Mouse (Mus musculus) 416B (cell line): ENCODE data around the gene Mpp4.

Experiments used
- DNase-seq: peaks from one replicate; pipeline ENCODE4 v3.0.0; 2011; ENCODE audit warnings: low read depth

Mpp4 gene

DNA sequence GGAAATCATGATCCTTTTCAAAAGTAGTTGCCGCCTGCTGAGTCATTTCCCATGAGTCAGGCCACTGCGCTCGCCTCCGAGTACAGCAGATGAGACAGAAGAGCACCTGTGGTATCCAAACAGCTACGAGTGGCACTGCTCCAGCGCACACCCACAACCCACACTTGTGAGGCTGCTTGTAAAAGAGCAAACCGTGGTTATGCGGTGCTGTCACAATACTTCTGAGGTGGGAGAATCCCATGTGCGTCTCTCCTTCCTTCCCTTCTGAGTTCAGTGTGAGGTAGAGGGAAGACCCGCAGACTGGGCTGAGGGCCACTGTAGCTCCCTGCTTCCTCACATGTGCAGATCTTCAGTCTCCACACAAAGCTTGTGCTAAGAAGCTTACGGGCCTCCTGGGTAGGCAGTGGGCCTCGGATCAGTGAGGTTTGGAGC lies at the start of gene Mpp4:
TSS of gene Mpp4 (minus strand) at position 360 of the 432 bp plus-strand sequence.
- peak; percentile 97 for DNase-seq

DNA sequence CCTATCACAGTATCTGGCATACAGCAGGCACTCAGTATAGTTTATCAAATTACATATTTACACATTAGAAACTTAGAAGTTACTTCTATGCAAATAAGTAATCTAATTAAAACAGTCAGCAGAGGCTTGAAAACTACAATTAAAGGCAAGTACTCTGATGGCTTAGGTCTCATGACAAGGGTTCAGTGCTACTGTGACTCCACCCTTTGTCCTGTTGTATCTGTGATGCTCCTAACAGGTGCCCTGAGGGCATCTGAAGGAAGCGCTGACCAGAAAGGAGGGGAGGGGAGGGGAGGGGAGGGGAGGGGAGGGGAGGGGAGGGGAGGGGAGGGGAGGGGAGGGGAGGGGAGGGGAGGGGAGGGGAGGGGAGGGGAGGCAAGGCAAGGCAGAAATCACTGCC lies 49.8 kb upstream of the Mpp4 start:
- no peak for DNase-seq

DNA sequence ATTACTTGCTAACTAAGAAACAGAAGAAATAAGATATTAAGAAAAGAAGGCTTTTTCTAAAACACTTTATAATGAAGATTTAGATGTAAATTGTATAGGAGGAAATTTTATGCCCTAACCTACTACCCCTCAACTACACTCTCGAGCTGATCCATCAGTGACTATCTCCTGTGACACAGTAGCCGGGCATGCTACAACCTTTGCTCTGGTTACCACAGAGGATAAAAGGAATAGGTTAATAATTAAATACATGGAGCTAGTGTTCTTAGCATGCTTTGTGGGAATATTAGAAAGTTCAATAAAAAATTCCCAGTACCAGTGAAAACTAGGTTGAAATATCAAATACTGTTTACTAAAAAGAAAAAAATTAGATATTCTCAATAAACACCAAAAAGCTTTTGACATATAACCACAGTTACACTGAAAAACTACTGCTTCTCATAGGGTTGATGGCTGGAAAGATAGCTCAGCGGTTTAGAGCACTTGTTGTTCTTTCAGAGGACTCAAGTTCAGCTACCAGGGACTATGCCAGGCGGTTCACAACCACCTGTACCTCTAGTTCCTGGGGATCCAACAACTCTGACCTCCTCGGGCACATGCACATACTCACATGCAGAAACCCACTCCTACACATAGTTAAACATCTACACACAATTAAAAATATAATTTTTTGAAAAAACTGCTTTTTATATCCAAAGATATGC lies 49.0 kb upstream of the Mpp4 start:
- DNase-seq, result no peak

DNA sequence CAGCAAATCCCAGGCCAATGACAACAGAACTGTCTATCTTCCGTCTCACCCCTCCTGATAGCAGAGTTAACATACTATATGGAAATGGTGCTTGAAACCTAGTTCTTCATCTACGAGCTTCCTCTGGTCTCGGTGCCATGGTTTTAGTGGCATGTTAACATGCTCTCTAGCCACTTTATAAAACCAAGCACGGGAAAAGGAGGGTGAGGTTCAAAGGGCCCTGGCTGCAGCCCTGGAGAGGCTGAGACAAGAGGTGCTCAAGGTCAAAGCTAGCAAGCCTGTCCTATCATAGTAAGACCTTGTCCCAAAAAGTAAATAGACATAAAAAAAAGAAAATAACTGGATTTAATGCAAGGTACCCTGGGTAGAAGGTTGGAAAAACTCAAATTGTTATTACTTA lies 48.5 kb upstream of the Mpp4 start:
- DNase-seq, result no peak

DNA sequence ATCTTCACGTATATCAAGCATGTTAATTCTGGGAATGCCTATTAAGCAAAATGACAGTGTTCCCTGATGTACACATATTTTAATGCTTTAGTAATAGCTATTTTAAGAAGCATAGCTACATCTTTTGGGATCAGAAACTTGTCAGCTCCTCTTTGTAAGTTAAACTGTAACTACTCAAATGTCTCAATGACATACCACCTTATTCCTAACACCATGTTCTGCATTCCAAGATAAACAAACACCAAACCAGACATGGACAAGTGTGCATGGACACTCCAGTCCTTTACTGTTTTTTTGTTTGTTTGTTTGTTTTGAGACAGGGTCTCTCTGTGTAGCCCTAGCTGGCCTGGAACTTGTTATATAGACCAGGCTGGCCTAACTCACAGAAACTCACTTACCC lies 45.1 kb upstream of the Mpp4 start:
- no peak for DNase-seq

DNA sequence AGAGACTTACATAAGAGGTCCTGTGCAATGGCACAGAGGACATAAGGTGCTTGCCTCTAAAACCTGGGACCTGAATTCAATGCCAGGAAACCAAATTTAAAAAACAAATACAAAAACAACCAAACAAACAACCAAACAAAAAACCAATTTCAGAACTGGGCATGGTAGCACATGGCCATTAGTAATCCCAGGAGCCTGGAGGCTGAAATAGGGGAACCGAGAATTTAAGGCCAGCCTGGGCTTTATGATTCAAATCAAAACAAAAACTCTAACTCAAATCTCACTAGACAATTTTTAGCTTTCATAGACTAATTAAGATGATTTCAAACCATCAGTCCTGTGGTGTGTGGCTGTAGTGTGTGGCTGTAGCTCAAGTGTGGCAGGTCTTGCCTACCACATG lies 41.3 kb upstream of the Mpp4 start:
- no peak for DNase-seq

DNA sequence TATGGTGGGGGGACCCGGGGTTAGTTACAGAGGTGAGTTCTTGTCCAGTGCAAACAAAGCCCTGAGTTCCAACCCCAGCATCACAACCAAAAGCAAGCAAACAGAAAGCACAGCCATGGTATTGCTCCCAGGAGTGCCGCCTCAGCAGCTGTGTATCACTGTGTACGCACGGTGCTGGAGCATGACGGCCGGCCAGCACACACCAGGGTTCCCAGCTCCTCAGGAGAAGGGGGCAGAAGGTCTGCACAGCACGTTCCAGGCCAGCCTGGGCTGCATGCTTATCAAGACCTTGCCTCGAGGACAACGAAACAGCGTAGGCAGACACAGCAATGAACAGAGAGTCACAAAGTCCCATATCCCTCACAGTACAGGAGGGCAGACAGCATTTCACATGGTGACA lies 39.2 kb upstream of the Mpp4 start:
- no peak for DNase-seq

DNA sequence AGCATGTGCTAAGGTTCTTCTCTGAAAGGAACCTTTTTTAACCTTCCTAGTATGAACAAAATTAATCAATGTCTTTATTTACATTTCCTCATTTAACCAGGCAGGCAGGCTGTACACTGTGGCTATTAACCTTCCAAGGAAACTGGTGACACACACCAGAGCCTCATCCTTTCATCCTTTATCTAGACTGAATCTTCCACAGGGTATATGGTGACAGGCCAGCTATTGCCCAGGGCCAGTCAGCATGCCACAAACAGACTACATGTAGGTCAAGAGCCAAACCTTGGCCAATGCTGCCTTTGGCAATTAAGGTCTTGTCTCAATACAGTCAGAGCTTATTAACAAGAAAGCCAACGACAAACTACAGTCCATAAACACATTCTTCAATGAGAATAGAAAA lies 38.4 kb upstream of the Mpp4 start:
- no peak for DNase-seq

DNA sequence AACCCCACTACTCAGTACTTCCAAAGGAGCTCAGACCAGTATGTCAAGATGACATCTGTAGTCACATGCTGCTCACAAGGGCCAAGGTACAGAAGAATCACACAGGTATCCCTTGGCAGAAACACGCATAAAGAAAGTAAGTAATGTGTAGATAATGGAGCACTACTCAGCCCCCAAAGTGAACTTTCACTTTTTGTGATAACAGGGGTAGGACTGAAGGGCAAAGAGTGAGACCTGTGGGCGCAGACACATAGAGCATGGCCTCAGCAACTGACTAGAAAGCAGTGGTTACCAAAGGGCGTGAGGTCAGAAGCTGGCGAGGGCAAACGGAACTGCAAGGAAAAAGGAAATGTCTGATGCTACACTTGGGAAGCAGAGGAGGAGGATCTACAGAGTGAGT lies 37.8 kb upstream of the Mpp4 start:
- no peak for DNase-seq

DNA sequence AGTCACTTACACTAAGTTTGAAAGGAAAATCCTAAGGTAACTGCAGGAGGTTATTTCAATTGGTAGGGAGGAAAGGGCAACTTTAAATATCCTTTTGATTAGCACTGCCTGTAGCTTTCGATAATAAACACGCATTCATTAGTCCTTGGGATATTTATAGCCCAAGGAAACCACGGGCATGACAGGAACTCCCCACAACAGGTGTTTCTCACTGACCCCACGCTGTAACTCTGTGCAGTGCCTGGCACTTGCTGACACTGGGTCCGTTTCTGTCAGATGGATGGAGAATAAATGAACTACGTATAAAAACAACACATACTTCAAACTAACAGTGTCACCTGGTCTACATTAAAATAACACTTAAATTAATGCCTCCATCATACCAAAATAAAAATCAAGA lies 31.8 kb upstream of the Mpp4 start:
- DNase-seq, result peak; percentile 48

DNA sequence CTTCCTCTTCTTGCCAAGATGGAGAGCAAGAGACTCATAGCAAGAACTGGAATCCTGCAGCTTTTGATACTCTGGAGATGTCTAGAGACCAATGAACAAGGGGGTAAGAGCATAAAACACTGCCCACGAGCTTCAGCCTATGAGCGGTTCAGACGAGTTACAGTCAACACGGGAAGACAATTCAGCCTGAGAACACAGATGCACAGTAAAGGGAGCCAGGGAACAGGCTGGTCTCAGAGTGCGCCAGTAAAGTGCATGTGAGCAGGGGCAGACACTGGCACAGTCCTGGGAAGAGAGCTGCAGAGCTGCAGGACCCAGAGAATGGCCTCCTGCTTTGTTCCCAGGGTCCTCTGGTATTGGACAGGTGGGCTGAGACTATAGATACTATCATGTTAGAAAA lies 24.6 kb upstream of the Mpp4 start:
- no peak for DNase-seq

DNA sequence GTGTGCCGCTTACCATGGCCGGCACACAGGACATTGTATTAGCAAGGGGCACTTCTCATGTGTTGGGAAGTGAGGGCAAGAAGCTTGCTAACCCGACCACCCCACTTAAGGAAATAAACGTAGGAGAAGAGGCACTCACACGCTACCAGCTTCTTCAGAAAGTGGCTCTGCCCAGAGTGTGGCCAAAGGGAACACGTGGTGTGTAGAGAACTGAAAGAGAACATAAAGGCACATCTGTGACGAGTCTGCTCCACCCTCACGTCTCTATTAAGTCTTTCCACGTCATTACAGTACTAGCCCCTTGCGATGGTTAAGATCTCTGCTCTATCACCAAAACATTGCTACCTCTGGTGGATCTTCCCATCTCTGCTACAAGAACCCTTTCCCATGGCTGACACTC lies 23.1 kb upstream of the Mpp4 start:
- no peak for DNase-seq

DNA sequence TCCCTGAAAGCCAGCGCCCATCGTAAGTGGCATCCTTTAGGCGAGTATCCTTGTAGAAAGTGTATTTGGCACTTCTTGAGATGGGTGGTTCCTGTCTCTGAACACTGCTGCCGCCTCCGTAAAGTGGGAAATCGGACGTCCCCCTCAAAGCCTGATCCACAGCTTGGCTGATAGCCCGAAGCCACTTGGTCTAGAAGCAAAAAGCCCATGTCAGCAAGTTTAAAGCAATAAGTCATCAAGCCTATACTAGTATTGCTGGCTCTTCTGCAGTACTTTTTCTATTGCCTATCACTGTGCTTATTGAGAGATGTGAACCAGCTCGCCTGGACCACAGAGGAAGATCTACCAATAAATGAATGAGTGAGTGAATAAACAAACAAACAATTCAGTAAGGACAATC lies 22.2 kb upstream of the Mpp4 start:
- no peak for DNase-seq

DNA sequence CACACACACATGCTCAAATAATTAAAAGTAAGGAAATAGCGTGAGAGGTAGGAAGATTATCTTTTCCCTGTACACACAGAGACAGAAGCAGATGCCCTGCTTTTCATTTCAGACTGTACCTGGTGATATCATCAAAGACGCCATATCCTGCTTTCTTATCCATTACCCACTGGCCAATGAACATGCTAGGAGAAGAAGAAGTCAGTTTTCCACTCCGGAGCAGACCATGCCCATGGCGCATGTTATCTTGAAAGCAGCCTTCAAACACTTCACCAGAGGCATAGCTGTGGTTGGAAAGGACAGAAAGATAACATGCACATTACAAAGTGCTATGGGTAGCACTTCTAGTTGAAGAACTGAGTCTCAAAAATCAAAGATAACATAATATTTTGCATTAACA lies 19.9 kb upstream of the Mpp4 start:
- DNase-seq, result no peak

DNA sequence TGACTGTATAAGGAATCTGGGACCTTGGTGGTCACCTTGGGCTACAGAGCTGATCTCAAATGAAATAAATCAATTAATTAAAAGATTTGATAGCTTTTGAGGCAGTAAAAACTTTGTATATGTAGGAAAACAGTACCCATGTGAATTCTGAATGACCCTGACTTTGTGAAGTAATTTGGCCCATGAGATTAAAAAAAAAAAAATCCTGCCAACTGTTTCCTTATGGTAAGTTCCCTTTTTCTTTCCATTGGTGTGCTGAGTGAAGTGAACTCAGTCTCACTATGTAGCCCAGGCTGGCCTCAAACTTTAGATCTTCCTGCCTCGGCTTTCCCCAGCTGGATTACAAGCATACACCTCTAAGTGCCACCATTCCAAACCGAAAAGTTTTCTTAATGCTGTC lies 19.2 kb upstream of the Mpp4 start:
- DNase-seq, result no peak

DNA sequence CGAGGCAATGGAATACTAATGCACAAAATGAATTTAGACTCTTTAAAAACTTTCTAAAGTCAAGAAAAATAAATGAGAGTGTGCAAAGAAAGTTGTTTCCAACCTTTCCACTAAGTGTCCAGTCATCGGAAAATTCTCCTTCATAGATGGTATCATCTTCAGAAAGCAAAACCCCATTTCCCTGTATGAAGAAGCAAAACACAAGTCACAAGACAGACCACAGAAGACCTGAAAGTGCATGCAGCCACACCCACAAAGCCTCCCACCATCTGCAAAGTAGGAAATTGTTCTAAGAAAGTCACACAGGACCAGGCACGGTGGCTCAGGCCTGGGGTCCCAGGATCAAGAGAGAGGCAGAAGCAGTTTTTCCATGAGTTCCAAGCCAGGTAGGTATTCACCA lies 16.8 kb upstream of the Mpp4 start:
- DNase-seq, result no peak

DNA sequence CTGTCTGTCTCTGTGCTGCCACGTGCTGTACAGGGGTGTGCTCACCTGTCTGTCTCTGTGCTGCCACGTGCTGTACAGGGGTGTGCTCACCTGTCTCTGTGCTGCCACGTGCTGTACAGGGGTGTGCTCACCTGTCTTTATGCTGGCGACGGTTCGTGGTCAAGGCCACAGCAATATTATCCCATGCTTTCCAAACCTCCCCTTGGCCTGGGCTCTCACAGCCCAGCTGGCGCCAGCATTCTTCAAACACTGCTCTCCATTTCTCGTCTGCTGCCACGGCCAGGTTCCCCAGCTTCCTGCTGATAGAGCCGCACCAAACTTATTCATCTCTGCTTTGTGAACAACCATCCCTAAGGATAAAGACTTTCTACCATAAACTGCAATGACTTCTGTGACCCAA lies 15.2 kb upstream of the Mpp4 start:
- DNase-seq, result no peak

DNA sequence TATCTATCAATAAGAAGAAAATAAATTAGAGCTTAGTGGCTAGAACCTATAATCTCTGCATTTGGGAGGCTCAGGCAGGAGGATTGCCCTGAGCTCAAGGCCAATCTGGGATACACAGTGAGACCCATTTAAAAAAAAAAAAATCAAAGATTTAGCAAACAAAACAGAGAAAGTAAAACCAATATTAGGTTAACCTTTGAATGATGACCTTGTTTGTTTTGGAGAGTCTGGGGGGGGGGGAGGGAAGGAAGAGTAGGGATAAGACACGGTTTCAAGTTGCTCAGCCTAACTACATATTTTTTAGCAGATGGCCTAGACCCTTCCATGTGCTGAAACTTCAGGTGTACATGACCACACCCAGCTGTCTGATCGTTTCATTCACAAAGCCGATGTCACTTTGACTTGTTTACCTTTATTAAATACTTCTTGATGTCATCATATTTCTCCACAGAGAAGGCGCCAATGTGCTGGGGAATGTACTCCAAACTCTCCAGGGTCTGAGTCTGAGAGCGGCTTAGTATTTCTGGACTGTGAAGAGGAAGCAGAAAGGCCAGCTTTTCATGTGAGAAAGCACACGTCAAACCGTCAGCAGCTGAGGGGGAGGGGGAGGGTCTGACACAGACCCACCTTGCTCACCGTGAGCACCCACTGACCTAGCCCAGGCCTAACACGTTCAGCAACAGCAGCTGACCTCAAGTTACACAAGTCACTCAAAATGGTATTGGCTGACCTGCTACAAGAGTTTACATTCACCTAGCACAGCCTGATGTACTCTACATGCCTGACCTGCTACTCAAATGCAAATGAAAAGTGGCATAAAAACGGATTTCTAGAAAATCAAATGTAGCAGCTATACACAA lies 11.6 kb upstream of the Mpp4 start:
- no peak for DNase-seq

DNA sequence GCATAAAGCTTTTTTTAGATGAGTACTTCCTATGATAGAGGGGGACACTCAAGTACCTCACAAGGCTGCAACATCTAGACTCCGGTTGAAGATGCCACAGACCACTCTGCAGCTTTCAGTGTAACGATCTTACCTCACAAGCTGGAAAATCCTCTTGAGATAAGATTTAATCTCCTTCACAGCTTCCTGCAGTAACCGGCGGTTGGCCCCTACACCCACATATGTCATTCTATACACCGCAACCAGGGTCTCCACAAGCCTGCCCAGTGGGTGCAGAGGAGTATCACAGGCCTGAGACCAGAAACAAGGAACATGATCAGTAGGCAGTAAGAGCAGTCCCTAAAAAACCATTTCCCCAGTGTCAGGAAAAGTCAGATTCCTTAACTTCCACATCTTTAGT lies 9.8 kb upstream of the Mpp4 start:
- DNase-seq, result peak; percentile 91

DNA sequence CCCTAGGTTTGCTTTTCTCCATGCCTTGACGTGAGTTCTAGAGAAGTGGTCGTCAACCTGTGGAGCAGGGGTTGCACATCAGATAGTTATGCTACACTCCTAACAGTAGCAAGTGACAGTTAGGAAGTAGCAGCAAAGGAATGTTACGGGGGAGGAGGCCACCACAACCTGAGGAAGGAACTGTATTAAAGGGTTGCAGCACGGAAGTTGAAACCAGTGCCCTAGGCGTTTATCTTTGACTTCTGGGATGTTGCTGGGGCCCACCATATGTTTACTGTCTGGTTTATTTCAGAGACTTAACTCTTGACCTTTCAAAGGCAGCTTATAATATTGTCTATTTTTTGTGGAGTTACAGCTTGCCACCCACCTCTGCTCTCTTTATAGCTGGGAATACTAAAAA lies 8.7 kb upstream of the Mpp4 start:
- peak; percentile 65 for DNase-seq

DNA sequence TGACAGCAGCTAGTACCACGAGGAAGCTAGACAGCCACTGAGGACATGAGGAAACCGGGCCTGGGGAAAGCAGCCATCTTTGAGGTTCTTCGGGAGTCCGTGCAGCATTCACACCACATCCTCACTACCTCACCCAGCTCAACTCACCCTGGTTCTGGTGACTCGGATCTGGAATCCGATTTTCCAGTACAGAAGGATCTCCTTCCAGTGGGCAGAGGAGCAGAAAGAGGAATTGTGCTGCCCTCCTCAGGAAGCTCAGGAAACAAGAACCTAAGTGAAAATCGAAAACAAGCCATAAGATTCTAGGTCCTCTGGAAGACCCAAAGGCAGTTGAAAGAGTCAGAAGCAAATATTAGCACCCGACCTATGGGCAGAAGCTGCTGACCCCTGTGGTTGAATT lies 7.1 kb upstream of the Mpp4 start:
- no peak for DNase-seq

DNA sequence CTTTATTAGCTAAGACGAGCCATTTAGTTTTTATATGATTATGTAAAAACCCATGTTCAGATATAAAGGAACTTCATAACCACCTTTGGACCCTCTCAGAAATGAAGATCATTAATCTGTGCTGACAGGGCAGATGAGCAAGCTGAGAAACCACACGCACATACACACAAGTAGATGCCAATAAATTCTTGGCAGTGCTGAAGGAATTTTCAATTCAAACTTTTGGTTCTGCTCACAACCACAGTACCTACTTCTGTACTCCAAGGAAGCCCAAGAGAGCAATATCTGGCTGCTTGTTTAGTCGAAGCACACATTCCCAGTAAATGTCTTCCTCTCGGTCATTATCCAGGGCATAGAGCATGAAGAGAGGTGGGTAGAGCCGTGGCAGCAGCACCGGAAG lies 6.4 kb upstream of the Mpp4 start:
- DNase-seq, result no peak

DNA sequence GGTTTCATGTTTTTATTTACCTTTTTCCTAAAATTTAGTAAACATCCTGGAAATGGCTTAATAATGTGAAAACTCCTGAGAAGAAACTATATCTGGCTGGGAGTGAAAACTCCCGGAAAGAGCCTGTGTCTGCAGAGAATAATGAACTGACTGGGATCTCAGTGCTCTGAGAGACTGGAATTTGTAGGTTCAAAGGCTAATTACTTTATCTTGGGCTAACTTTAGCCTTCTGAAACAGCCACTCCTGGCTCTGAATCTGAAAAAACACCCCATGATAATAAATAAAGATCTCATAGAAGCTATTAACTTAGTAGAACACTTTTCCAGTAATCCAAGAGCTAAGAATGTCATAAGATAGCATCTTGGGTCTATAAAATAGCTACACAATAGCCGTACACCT lies 5.4 kb upstream of the Mpp4 start:
- DNase-seq, result no peak
